Mouse (Mus musculus): ENCODE results near the gene Traf1.
A peak's percentile ranks its signal among the peaks of the same experiment; 100 is the strongest.

The Traf1 gene

DNA sequence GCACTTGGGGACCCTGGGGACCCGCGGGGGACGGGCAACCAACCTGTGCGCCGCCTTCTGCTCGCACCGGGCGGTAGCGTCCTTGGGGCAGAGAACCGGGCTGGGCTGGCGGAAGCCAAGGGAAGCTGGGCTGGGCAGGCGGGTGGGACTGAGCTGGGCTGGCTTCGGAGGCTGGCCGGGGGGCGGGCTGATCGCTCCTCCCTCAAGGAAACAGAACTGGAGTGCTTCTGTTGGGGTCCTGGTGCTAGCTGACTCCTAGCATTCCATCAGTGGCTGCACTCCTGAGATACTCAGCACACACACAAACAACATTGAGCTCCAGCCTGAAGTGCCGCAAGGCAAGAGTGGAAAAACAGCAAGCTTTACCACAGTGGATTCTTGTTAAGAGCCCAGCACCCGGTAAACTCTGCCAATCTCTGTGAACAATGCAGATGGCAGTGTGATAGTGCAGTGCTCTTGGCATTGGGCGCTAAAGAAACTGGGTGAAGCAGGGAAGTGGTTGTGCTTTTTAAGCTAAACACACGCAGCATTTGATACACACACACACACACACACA is at the start of gene Traf1:
Traf1 (minus strand) TSS at position 292 of the 556 bp plus-strand sequence.
- DNase-seq (ENCODE audit: low spot score in 2 of 2) = peak; percentile 31 to 47

GRCm38 (mm10) chr2:34998956-34999355 is 37.4 kb upstream of the Traf1 start:
- no peak for DNase-seq (ENCODE audit: low spot score in 2 of 2)

DNA sequence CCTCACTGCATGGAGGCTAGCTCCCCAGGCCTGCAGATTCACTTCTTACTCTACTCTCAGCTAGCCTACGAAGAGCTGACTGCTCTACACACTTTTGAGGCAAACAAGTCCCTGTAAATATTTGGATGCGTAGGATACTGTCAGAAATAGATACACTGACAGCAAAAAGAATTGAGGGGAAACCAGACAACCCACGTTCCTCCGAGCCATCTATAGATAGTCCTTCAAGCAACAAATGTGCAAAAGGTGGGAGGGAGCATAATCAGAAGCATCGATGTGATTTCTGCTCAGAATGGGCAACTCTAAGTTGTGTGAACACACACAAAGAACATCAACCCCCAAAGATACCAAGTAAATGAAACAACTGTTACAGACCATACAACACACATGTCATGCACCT is 34.9 kb upstream of the Traf1 start:
- DNase-seq (ENCODE audit: low spot score in 2 of 2) = no peak

DNA sequence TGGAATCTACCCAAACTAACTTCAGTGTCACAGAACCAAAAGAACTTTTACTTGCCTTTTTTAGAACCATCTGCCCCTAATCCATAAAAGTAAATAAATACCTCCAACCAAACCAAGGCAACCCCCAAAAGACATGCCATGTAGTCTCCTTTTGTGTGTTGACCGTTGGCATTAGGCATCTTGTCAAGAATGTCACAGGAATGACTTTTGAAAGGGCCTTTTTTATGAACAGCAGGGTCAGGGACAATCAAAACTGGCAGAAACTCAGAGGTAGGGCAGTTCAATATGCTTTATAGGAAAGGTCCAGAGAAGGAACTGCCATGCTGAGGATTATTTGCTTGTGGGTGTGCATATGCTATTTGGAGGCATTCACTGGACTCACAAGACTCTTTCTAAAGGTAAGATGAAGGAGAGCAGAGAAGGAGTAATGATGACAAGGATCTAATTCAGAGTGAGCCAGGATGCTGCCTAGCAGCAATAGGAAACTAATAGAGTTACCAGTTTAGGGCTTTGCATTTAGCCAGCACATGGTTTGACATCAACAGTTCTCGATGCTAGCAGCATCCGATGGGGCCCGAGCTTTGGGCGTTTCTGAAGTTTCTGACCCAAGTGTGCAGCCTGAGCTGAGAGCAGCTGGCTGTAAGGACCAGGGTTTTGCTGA is 32.3 kb upstream of the Traf1 start:
- no peak for DNase-seq (ENCODE audit: low spot score in 2 of 2)

- DNase-seq (ENCODE audit: low spot score in 2 of 2) = no peak
Observed at GRCm38 (mm10) chr2:34992729-34993695, 31.4 kb upstream of the Traf1 start.

DNA sequence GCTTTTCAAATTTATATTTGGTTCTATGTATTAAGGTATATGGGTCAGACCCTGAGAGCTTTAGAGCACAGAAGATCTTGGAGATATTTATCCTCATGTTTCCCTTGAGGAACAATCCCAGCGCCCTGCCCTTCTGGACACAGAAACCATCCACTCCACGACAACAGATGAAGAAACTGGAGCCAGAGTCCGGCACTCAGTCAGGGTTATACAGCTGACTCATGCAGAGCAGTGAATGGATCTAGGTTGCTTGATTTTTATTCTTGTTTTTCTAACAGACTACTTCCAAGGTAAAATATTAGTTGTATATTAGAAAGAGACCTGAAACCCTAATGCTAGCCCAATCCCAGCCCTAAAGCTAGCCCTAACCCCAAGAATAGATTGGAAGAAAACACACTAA is 30.4 kb upstream of the Traf1 start:
- no peak for DNase-seq (ENCODE audit: low spot score in 2 of 2)

- no peak for DNase-seq (ENCODE audit: low spot score in 2 of 2)
Observed at GRCm38 (mm10) chr2:34989749-34990148, 28.2 kb upstream of the Traf1 start.

- DNase-seq (ENCODE audit: low spot score in 2 of 2) = no peak
Observed at GRCm38 (mm10) chr2:34987595-34987994, 26.0 kb upstream of the Traf1 start.

DNA sequence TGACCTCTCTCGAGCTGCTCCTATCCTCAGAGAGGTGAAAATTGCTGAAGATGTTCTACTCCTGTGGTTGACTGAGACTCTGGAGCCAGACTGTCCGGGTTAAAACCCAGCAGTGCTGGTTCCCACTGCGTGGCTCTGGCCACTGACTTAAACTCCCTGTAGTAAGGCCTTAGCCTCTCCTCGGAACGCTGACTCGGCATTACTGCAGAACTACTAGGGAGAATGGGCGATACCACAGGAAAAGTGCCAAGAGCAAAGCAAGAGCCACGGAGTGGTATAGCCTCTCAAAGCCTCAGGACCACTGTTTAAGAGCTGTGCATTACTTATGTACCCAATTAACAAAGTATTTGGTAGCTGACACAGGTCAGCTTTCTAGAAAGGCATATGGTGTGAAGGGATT is 23.3 kb upstream of the Traf1 start:
- DNase-seq (ENCODE audit: low spot score in 2 of 2) = no peak

DNA sequence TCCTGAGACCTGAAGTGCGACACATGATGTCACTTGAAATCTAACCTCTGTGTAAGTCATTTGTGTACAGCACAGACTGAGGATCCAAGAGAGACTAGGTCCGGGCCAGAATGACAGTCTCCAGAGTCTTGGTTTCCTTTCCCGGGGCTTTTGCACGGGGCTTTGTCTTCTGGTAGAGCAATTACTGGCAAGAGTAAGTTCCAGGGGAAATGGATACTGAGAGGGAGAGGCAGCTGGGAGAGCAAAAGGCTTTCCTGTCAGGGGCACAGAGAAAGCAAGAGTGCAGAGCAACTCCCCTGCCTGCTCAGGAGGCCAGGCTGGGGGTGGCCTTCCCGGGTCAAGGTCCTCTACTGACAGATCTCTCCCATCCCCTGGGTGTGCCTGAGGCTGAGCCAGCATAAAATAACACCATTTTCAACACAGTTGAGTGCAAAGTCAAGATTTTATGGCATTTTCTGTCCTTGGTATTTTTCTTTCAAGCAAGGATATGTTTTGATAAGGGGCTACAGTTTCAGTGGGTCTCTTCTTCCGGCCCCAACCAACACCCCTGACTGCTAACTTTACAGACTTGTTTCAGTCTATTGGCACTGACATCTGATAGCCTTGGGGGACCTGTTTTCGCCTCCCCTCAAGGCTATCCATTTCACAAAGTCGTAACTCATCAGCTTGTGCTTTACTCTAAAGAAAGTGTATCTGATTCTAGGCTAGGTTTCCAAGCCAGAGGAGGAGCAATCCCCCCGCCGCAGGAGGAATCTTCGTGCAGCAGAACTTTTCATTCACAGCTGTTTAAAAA is 21.5 kb upstream of the Traf1 start:
- no peak for DNase-seq (ENCODE audit: low spot score in 2 of 2)

GRCm38 (mm10) chr2:34982096-34982724 is 20.6 kb upstream of the Traf1 start:
- no peak for DNase-seq (ENCODE audit: low spot score in 2 of 2)

- no peak for DNase-seq (ENCODE audit: low spot score in 2 of 2)
Observed at GRCm38 (mm10) chr2:34979459-34980011, 18.0 kb upstream of the Traf1 start.

DNA sequence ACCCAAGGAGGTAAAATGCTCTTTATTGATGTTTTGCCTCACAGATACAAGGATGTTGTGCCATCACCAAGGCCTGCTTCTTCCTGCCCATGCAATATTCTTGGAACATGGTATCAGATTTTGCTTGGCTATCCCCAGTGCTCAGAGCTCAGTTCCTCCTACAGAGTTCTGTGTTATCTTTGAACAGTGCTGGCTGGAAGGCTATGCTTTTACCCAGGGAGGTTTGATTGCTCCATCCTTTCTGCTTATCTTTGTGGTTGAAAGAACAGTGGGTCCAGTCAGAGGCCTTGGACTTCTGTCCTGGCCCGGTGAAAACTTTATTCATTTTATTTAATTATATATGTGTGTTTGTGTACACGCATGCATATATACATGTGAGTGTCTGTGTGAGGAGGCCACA is 16.7 kb upstream of the Traf1 start:
- DNase-seq (ENCODE audit: low spot score in 2 of 2) = no peak

DNA sequence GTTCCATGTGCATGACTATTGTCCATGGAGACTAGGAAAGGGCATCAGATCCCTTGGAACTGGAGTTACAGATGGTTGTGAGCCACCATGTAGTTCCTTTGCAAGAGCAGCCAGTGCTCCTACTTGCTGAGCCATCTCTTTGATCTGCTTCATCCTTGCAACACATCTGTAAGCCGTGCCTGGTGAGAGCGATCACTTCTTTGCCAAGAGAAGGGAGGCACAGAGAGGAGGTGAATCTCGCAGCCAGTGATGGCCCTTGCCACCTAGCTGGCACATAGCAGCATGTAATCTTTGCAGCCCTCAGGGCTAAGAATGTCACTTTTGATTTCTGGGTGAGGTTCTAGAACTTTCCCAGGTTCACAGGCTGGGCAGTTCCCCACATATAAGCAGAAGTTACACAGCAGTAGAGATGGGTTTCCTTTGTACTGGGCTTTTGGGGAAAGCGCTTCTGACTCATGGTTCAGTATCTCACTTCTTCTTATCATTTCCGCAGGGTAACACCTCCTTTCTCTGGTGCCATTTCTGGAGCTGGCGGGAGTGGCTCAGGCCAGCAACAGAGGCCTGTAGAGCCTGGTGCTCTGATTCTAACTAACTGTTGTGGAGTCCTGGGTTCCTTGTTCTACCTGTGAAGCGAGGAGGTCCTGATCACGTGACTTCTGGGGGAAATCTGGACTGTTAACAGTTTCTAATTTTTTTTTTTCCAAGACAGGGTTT is 15.5 kb upstream of the Traf1 start:
- DNase-seq (ENCODE audit: low spot score in 2 of 2) = no peak

GRCm38 (mm10) chr2:34976447-34976846 is 14.9 kb upstream of the Traf1 start:
- DNase-seq (ENCODE audit: low spot score in 2 of 2) = no peak

- no peak for DNase-seq (ENCODE audit: low spot score in 2 of 2)
Observed at GRCm38 (mm10) chr2:34973087-34973486, 11.5 kb upstream of the Traf1 start.

- no peak for DNase-seq (ENCODE audit: low spot score in 2 of 2)
Observed at GRCm38 (mm10) chr2:34971080-34971888, 9.7 kb upstream of the Traf1 start.

DNA sequence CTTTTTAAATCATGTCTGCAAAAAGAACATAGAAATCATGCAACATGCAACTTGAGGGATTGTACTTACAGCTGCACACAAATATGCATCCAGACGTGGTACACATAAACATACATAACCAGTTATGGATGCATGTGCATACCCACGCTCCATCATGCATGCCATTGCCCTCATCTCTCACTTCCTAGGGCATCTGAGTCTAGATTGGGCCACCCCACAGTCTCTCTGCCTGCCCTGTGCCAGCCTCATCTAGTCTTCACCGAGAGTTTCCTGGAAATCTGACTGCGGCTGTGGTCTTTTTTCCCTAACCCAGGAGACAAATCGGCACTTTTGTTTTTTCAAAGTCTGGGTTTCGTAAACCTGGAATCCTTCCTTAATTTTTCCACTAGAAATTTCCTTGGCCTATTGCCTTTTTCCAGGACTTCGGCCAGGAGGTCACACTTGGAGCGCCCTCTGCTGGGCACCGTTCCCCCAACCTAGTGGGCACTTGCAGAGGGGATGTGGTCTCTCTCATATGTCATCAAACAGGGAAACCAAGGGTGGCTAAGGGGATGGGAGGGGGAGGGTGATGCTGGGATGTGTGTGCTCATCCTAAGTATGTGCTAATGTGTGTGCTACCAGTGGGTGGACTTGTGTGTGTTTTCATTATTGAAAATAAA is 8.6 kb upstream of the Traf1 start:
- DNase-seq (ENCODE audit: low spot score in 2 of 2) = peak; percentile 36 to 61

DNA sequence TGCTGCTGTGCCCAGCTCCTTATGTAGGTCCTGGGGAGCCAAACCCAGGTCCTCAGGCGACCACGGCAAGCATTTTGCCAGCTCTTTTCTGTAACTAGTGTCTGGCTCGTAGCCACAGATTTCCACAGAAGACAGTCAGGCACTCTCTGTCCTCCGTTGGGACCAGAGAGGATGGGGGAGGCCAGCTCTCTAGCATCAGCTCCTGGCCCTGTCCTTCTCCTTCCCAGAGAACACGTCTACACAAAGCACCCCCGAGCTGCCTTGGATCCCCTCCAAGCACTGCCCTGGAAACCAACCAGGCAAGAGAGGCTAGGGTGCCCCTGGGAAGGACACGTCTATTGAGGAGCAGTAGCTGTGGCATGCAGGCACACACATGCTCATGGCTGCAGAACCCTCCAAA is 7.6 kb upstream of the Traf1 start:
- DNase-seq (ENCODE audit: low spot score in 2 of 2) = no peak
